Mouse (Mus musculus): Measurements from ENCODE around the gene Gpr157. TPM values are rescaled to one million over a fixed set of nuclear protein-coding genes. Genes with fewer than 3 reads are reported as not detected.
"Not testable (repeated sequence)": the region's sequence is repeated elsewhere in the genome, so short reads cannot be mapped to it uniquely, and the experiment has no call there.

Gene Gpr157
- 0.67 and 0.74 TPM in 2 replicates for polyA plus RNA-seq (2015; fragmentation: Nextera tagmentation; extraction: Ambion mirVana)

- Histone ChIP-seq H3K27me3 (replicated peaks) (peaks cover 9% of the 10 kb centered on the region), H3K36me3 (no peaks in the 10 kb centered on the region), H3K4me2 (peak within 1 kb of the TSS; percentile 99), H3K9ac (replicated peaks) (peak within 1 kb of the TSS; percentile 58), H3K4me3 (replicated peaks) (peak within 1 kb of the TSS; percentile 57), H3K27ac (replicated peaks) (0 out of 2 replicates have a peak within 1 kb of the TSS, but pooled peaks have one; percentile 33), H3K9me3 (replicated peaks) (no peaks in the 10 kb centered on the region), H3K4me1 (peaks cover 14% of the 10 kb centered on the region)
- peak; percentile 95 for ATAC-seq (ENCODE audit: low FRiP score)
- under 1% methylated on average over 46 of the region's 56 CpGs for WGBS
These were observed at the start of gene Gpr157 for GRCm38 (mm10) chr4:150087161-150087889. Gene Gpr157 (plus strand): TSS chr4:150087365.

- 90% methylated on average over 7 of the region's 7 CpGs for WGBS
- no peaks in the 10 kb centered on the region for H3K9me3 ChIP-seq (replicated peaks)
- H3K9ac ChIP-seq (replicated peaks), result no peak overlapping the region
- peaks cover 14% of the 10 kb centered on the region for H3K4me1 ChIP-seq
- no peak overlapping the region for H3K4me3 ChIP-seq (replicated peaks)
- no peak for ATAC-seq (ENCODE audit: low FRiP score)
- H3K27me3 ChIP-seq (replicated peaks), result peaks cover 25% of the 10 kb centered on the region
- no peaks in the 10 kb centered on the region for H3K36me3 ChIP-seq
- H3K27ac ChIP-seq (replicated peaks), result no peak overlapping the region
- H3K4me2 ChIP-seq, result no peak overlapping the region
These were observed 48.6 kb upstream of the Gpr157 start for GRCm38 (mm10) chr4:150038533-150038932.

GRCm38 (mm10) chr4:150040003-150040581 is 47.1 kb upstream of the Gpr157 start:
- 84% methylated on average over 9 of the region's 9 CpGs for WGBS
- ATAC-seq (ENCODE audit: low FRiP score), result no peak
- Histone ChIP-seq H3K36me3 (no peaks in the 10 kb centered on the region), H3K4me2 (no peak overlapping the region), H3K9me3 (replicated peaks) (no peaks in the 10 kb centered on the region), H3K9ac (replicated peaks) (no peak overlapping the region), H3K4me3 (replicated peaks) (no peak overlapping the region), H3K4me1 (peaks cover 6% of the 10 kb centered on the region), H3K27ac (replicated peaks) (no peak overlapping the region), H3K27me3 (replicated peaks) (peaks cover 14% of the 10 kb centered on the region)

- not testable (repeated sequence) for H3K9ac ChIP-seq (replicated peaks); H3K4me3 ChIP-seq (replicated peaks); H3K9me3 ChIP-seq (replicated peaks); H3K4me1 ChIP-seq; ATAC-seq (ENCODE audit: low FRiP score); H3K27ac ChIP-seq (replicated peaks); H3K36me3 ChIP-seq; H3K4me2 ChIP-seq
- H3K27me3 ChIP-seq (replicated peaks), result peaks cover 18% of the 10 kb centered on the region
- 70% methylated on average over 1 of the region's 1 CpGs for WGBS
These were observed 46.3 kb upstream of the Gpr157 start for GRCm38 (mm10) chr4:150040856-150041255.

- Histone ChIP-seq H3K4me1 (no peaks in the 10 kb centered on the region), H3K4me2 (no peak overlapping the region), H3K27ac (replicated peaks) (no peak overlapping the region), H3K27me3 (replicated peaks) (peaks cover 23% of the 10 kb centered on the region), H3K9me3 (replicated peaks) (no peaks in the 10 kb centered on the region), H3K9ac (replicated peaks) (no peak overlapping the region), H3K36me3 (no peaks in the 10 kb centered on the region), H3K4me3 (replicated peaks) (no peak overlapping the region)
- 84% methylated on average over 10 of the region's 10 CpGs for WGBS
- no peak for ATAC-seq (ENCODE audit: low FRiP score)
These were observed 45.6 kb upstream of the Gpr157 start for GRCm38 (mm10) chr4:150041346-150042110.

GRCm38 (mm10) chr4:150043591-150043990 is 43.6 kb upstream of the Gpr157 start:
- Histone ChIP-seq H3K27me3 (replicated peaks) (peaks cover 33% of the 10 kb centered on the region), H3K4me1 (peaks cover 11% of the 10 kb centered on the region), H3K9me3 (replicated peaks) (no peaks in the 10 kb centered on the region), H3K4me2 (no peak overlapping the region), H3K36me3 (no peaks in the 10 kb centered on the region), H3K27ac (replicated peaks) (no peak overlapping the region), H3K4me3 (replicated peaks) (no peak overlapping the region), H3K9ac (replicated peaks) (no peak overlapping the region)
- WGBS, result 95% methylated on average over 9 of the region's 9 CpGs
- ATAC-seq (ENCODE audit: low FRiP score), result no peak

- Histone ChIP-seq H3K27ac (replicated peaks) (no peak overlapping the region), H3K9ac (replicated peaks) (peak overlapping the region; percentile 36), H3K4me3 (replicated peaks) (peak overlapping the region; percentile 44), H3K36me3 (no peaks in the 10 kb centered on the region), H3K9me3 (replicated peaks) (no peaks in the 10 kb centered on the region), H3K4me1 (peaks cover 19% of the 10 kb centered on the region), H3K27me3 (replicated peaks) (peaks cover 65% of the 10 kb centered on the region), H3K4me2 (peak overlapping the region; percentile 95)
- no peak for ATAC-seq (ENCODE audit: low FRiP score)
- WGBS, result under 1% methylated on average over 20 of the region's 20 CpGs
These were observed 39.1 kb upstream of the Gpr157 start for GRCm38 (mm10) chr4:150048038-150048437.

GRCm38 (mm10) chr4:150048478-150049156 is 38.5 kb upstream of the Gpr157 start:
- no peaks in the 10 kb centered on the region for H3K9me3 ChIP-seq (replicated peaks)
- WGBS, result under 1% methylated on average over 48 of the region's 49 CpGs
- H3K4me2 ChIP-seq, result peak overlapping the region; percentile 95
- H3K9ac ChIP-seq (replicated peaks), result peak overlapping the region; percentile 36
- peak overlapping the region; percentile 44 for H3K4me3 ChIP-seq (replicated peaks)
- no peaks in the 10 kb centered on the region for H3K36me3 ChIP-seq
- H3K27me3 ChIP-seq (replicated peaks), result peaks cover 65% of the 10 kb centered on the region
- no peak overlapping the region for H3K27ac ChIP-seq (replicated peaks)
- peaks cover 19% of the 10 kb centered on the region for H3K4me1 ChIP-seq
- ATAC-seq (ENCODE audit: low FRiP score), result no peak

GRCm38 (mm10) chr4:150049157-150049513 is 38.0 kb upstream of the Gpr157 start:
- Histone ChIP-seq H3K4me3 (replicated peaks) (peak overlapping the region; percentile 44), H3K9ac (replicated peaks) (peak overlapping the region; percentile 36), H3K4me2 (peak overlapping the region; percentile 95), H3K9me3 (replicated peaks) (no peaks in the 10 kb centered on the region), H3K4me1 (peaks cover 19% of the 10 kb centered on the region), H3K27ac (replicated peaks) (no peak overlapping the region), H3K27me3 (replicated peaks) (peaks cover 65% of the 10 kb centered on the region), H3K36me3 (no peaks in the 10 kb centered on the region)
- 19% methylated on average over 15 of the region's 15 CpGs for WGBS
- ATAC-seq (ENCODE audit: low FRiP score), result no peak

GRCm38 (mm10) chr4:150049564-150050226 is 37.5 kb upstream of the Gpr157 start:
- no peak for ATAC-seq (ENCODE audit: low FRiP score)
- no peaks in the 10 kb centered on the region for H3K9me3 ChIP-seq (replicated peaks)
- peaks cover 19% of the 10 kb centered on the region for H3K4me1 ChIP-seq
- 14% methylated on average over 13 of the region's 13 CpGs for WGBS
- H3K27ac ChIP-seq (replicated peaks), result no peak overlapping the region
- peaks cover 64% of the 10 kb centered on the region for H3K27me3 ChIP-seq (replicated peaks)
- H3K36me3 ChIP-seq, result no peaks in the 10 kb centered on the region
- no peak overlapping the region for H3K9ac ChIP-seq (replicated peaks)
- H3K4me3 ChIP-seq (replicated peaks), result peak overlapping the region; percentile 44; the same call in 1 of the 2 replicates
- H3K4me2 ChIP-seq, result no peak overlapping the region

GRCm38 (mm10) chr4:150051514-150051913 is 35.7 kb upstream of the Gpr157 start:
- H3K4me3 ChIP-seq (replicated peaks), result no peak overlapping the region
- H3K27ac ChIP-seq (replicated peaks), result no peak overlapping the region
- H3K4me2 ChIP-seq, result no peak overlapping the region
- peaks cover 19% of the 10 kb centered on the region for H3K4me1 ChIP-seq
- H3K27me3 ChIP-seq (replicated peaks), result peaks cover 50% of the 10 kb centered on the region
- no peak overlapping the region for H3K9ac ChIP-seq (replicated peaks)
- no peak for ATAC-seq (ENCODE audit: low FRiP score)
- 80% methylated on average over 8 of the region's 8 CpGs for WGBS
- H3K9me3 ChIP-seq (replicated peaks), result no peaks in the 10 kb centered on the region
- no peaks in the 10 kb centered on the region for H3K36me3 ChIP-seq

Measured in neural tube, embryonic 15.5 days (tissue).